Mouse (Mus musculus): ENCODE data around the gene Kctd12. TPM values are rescaled to one million over a fixed set of nuclear protein-coding genes. Genes with fewer than 3 reads are reported as not detected.

Gene Kctd12
- total RNA-seq, 1 experiment: 2.5 TPM

GRCm38 (mm10) chr14:102990765-102991164 lies 8.3 kb upstream of the Kctd12 start:
- Histone ChIP-seq H3K9ac (ENCODE audit: insufficient read depth, low read depth, low read length, poor library complexity, severe bottlenecking) (no peak overlapping the region), H3K4me1 (ENCODE audit: control insufficient read depth in 2 of 2, insufficient read depth in 2 of 2, low read length in 2 of 2, poor library complexity in 1 of 2) (no peaks in the 10 kb centered on the region), H3K4me3 (ENCODE audit: insufficient read depth in 1 of 2, low read depth in 1 of 2, low read length in 2 of 2, poor library complexity in 1 of 2, severe bottlenecking in 1 of 2) (no peak overlapping the region), H3K27ac (ENCODE audit: insufficient read depth, low read depth, low read length, poor library complexity, severe bottlenecking) (no peak overlapping the region), H3K36me3 (ENCODE audit: control insufficient read depth, insufficient read depth, low read length, poor library complexity, severe bottlenecking) (no peaks in the 10 kb centered on the region), H3K9me3 (ENCODE audit: control insufficient read depth, insufficient read depth, low read depth, low read length) (no peaks in the 10 kb centered on the region)
- no peak for DNase-seq (ENCODE audit: low read depth, low spot score)
- TF ChIP-seq ZC3H11A (IDR thresholded peaks at IDR 0.05; ENCODE audit: borderline replicate concordance, low read depth, low read length) (no peak), ZNF384 (IDR thresholded peaks at IDR 0.05; ENCODE audit: low read depth, low read length) (no peak)
- in situ Hi-C loops (cut with MboI; ENCODE audit: low sequenced_read_pairs in 2 of 2, unreplicated experiment in 2 of 2): no loop called here

GRCm38 (mm10) chr14:102989866-102990265 lies 7.4 kb upstream of the Kctd12 start:
- H3K9ac ChIP-seq (ENCODE audit: insufficient read depth, low read depth, low read length, poor library complexity, severe bottlenecking): no peak overlapping the region
- H3K4me1 ChIP-seq (ENCODE audit: control insufficient read depth in 2 of 2, insufficient read depth in 2 of 2, low read length in 2 of 2, poor library complexity in 1 of 2): no peaks in the 10 kb centered on the region
- H3K9me3 ChIP-seq (ENCODE audit: control insufficient read depth, insufficient read depth, low read depth, low read length): no peaks in the 10 kb centered on the region
- TF ChIP-seq HCFC1 (IDR thresholded peaks at IDR 0.05; ENCODE audit: borderline replicate concordance, insufficient read depth, low read length) (no peak), ZC3H11A (IDR thresholded peaks at IDR 0.05; ENCODE audit: borderline replicate concordance, low read depth, low read length) (no peak), CHD2 (IDR thresholded peaks at IDR 0.05; ENCODE audit: low read depth, low read length) (no peak), MAFK (IDR thresholded peaks at IDR 0.05; ENCODE audit: insufficient read depth, low read depth, low read length) (no peak), ZNF384 (IDR thresholded peaks at IDR 0.05; ENCODE audit: low read depth, low read length) (no peak)
- no peak overlapping the region for H3K4me3 ChIP-seq (ENCODE audit: insufficient read depth in 1 of 2, low read depth in 1 of 2, low read length in 2 of 2, poor library complexity in 1 of 2, severe bottlenecking in 1 of 2)
- no peak overlapping the region for H3K27ac ChIP-seq (ENCODE audit: insufficient read depth, low read depth, low read length, poor library complexity, severe bottlenecking)
- DNase-seq (ENCODE audit: low read depth, low spot score): no peak
- in situ Hi-C loops (cut with MboI; ENCODE audit: low sequenced_read_pairs in 2 of 2, unreplicated experiment in 2 of 2): no loop called here
- H3K36me3 ChIP-seq (ENCODE audit: control insufficient read depth, insufficient read depth, low read length, poor library complexity, severe bottlenecking): no peaks in the 10 kb centered on the region

- TF ChIP-seq ZC3H11A (IDR thresholded peaks at IDR 0.05; ENCODE audit: borderline replicate concordance, low read depth, low read length) (no peak), MAFK (IDR thresholded peaks at IDR 0.05; ENCODE audit: insufficient read depth, low read depth, low read length) (no peak), HCFC1 (IDR thresholded peaks at IDR 0.05; ENCODE audit: borderline replicate concordance, insufficient read depth, low read length) (no peak), ZNF384 (IDR thresholded peaks at IDR 0.05; ENCODE audit: low read depth, low read length) (no peak), CHD2 (IDR thresholded peaks at IDR 0.05; ENCODE audit: low read depth, low read length) (no peak)
- Histone ChIP-seq H3K4me3 (ENCODE audit: insufficient read depth in 1 of 2, low read depth in 1 of 2, low read length in 2 of 2, poor library complexity in 1 of 2, severe bottlenecking in 1 of 2) (no peak overlapping the region), H3K27ac (ENCODE audit: insufficient read depth, low read depth, low read length, poor library complexity, severe bottlenecking) (no peak overlapping the region), H3K9ac (ENCODE audit: insufficient read depth, low read depth, low read length, poor library complexity, severe bottlenecking) (no peak overlapping the region), H3K9me3 (ENCODE audit: control insufficient read depth, insufficient read depth, low read depth, low read length) (no peaks in the 10 kb centered on the region), H3K36me3 (ENCODE audit: control insufficient read depth, insufficient read depth, low read length, poor library complexity, severe bottlenecking) (no peaks in the 10 kb centered on the region), H3K4me1 (ENCODE audit: control insufficient read depth in 2 of 2, insufficient read depth in 2 of 2, low read length in 2 of 2, poor library complexity in 1 of 2) (no peaks in the 10 kb centered on the region)
- DNase-seq (ENCODE audit: low read depth, low spot score): no peak
- in situ Hi-C loops (cut with MboI; ENCODE audit: low sequenced_read_pairs in 2 of 2, unreplicated experiment in 2 of 2): no loop called here
These were observed 6.8 kb upstream of the Kctd12 start for GRCm38 (mm10) chr14:102989254-102989653.

GRCm38 (mm10) chr14:102987626-102988025 lies 5.2 kb upstream of the Kctd12 start:
- in situ Hi-C loops (cut with MboI; ENCODE audit: low sequenced_read_pairs in 2 of 2, unreplicated experiment in 2 of 2): no loop called here
- Histone ChIP-seq H3K36me3 (ENCODE audit: control insufficient read depth, insufficient read depth, low read length, poor library complexity, severe bottlenecking) (no peaks in the 10 kb centered on the region), H3K4me3 (ENCODE audit: insufficient read depth in 1 of 2, low read depth in 1 of 2, low read length in 2 of 2, poor library complexity in 1 of 2, severe bottlenecking in 1 of 2) (no peak overlapping the region), H3K9ac (ENCODE audit: insufficient read depth, low read depth, low read length, poor library complexity, severe bottlenecking) (no peak overlapping the region), H3K9me3 (ENCODE audit: control insufficient read depth, insufficient read depth, low read depth, low read length) (no peaks in the 10 kb centered on the region), H3K4me1 (ENCODE audit: control insufficient read depth in 2 of 2, insufficient read depth in 2 of 2, low read length in 2 of 2, poor library complexity in 1 of 2) (no peaks in the 10 kb centered on the region; a peak in 1 of 4 replicates), H3K27ac (ENCODE audit: insufficient read depth, low read depth, low read length, poor library complexity, severe bottlenecking) (no peak overlapping the region)
- TF ChIP-seq ZC3H11A (IDR thresholded peaks at IDR 0.05; ENCODE audit: borderline replicate concordance, low read depth, low read length) (no peak), HCFC1 (IDR thresholded peaks at IDR 0.05; ENCODE audit: borderline replicate concordance, insufficient read depth, low read length) (no peak), ZNF384 (IDR thresholded peaks at IDR 0.05; ENCODE audit: low read depth, low read length) (no peak), MAFK (IDR thresholded peaks at IDR 0.05; ENCODE audit: insufficient read depth, low read depth, low read length) (no peak), CHD2 (IDR thresholded peaks at IDR 0.05; ENCODE audit: low read depth, low read length) (no peak)
- DNase-seq (ENCODE audit: low read depth, low spot score): no peak

- TF ChIP-seq ZC3H11A (IDR thresholded peaks at IDR 0.05; ENCODE audit: borderline replicate concordance, low read depth, low read length) (no peak), CHD2 (IDR thresholded peaks at IDR 0.05; ENCODE audit: low read depth, low read length) (no peak), ZNF384 (IDR thresholded peaks at IDR 0.05; ENCODE audit: low read depth, low read length) (no peak), MAFK (IDR thresholded peaks at IDR 0.05; ENCODE audit: insufficient read depth, low read depth, low read length) (no peak), HCFC1 (IDR thresholded peaks at IDR 0.05; ENCODE audit: borderline replicate concordance, insufficient read depth, low read length) (no peak)
- DNase-seq (ENCODE audit: low read depth, low spot score): no peak
- H3K36me3 ChIP-seq (ENCODE audit: control insufficient read depth, insufficient read depth, low read length, poor library complexity, severe bottlenecking): no peaks in the 10 kb centered on the region
- H3K4me3 ChIP-seq (ENCODE audit: insufficient read depth in 1 of 2, low read depth in 1 of 2, low read length in 2 of 2, poor library complexity in 1 of 2, severe bottlenecking in 1 of 2): no peak overlapping the region
- in situ Hi-C loops (cut with MboI; ENCODE audit: low sequenced_read_pairs in 2 of 2, unreplicated experiment in 2 of 2): no loop called here
- no peak overlapping the region for H3K27ac ChIP-seq (ENCODE audit: insufficient read depth, low read depth, low read length, poor library complexity, severe bottlenecking)
- peaks cover 0 to 2% of the 10 kb centered on the region in 2 experiments; a peak in 2 of 4 replicates for H3K4me1 ChIP-seq (ENCODE audit: control insufficient read depth in 2 of 2, insufficient read depth in 2 of 2, low read length in 2 of 2, poor library complexity in 1 of 2)
- H3K9me3 ChIP-seq (ENCODE audit: control insufficient read depth, insufficient read depth, low read depth, low read length): no peaks in the 10 kb centered on the region
- no peak overlapping the region for H3K9ac ChIP-seq (ENCODE audit: insufficient read depth, low read depth, low read length, poor library complexity, severe bottlenecking)
These were observed 1.2 kb upstream of the Kctd12 start for GRCm38 (mm10) chr14:102983686-102984085.

Measured in ES-E14 (cell line).